ENCODE assay signal across 9 mouse cellular contexts in the genomic region with DNA sequence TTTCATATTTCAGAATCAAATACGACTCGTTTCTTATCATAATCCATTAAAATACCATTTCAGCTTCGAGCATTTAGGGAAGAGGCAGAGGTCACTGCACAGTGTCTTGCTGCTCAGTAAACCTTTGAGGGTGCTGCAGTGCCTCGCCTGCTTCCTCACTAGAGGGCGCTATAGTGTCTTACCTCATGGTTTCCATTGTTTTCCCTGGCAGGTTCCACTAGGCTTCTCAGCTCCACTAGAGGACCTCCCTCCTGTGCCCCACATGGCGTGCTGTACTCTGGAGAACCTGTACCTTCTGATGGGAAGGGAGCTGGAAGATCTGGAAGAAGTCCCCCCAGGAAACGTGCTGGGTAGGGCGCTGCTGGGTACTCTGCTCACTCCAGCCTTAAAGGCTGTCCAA. TPM values are rescaled to one million over a fixed set of nuclear protein-coding genes. Genes with fewer than 3 reads are reported as not detected.
DNase-seq lines count a peak whose midpoint lies in the region; ATAC-seq and TF ChIP-seq lines count a peak whose summit lies in the region.
"Had no signal": no experiment of that assay in that cellular context is flagged by ENCODE, and none has a peak within 500 bp of the region (broad histone marks: within the 10 kb centered on the region; RNA-seq: fewer than 3 reads in every experiment).

No protein-coding gene starts in this region.

- H3K4me1 ChIP-seq in lung, embryonic 14.5 days (ENCODE audit: insufficient read depth): no peaks in the 10 kb centered on the region
- no peaks in the 10 kb centered on the region for H3K4me1 ChIP-seq in G1E (ENCODE audit: insufficient read depth, low read depth, low read length)

- no peak overlapping the region for H3K4me2 ChIP-seq in lung, embryonic 14.5 days

- H3K27ac ChIP-seq in lung, embryonic 14.5 days (ENCODE audit: low read depth): no peak overlapping the region

- intact Hi-C loops in gastrocnemius, postnatal 36 days (cut with DNase I): no loop called here

- H3K36me3 ChIP-seq in lung, embryonic 14.5 days (ENCODE audit: insufficient read depth): peaks cover 52% of the 10 kb centered on the region
- H3K36me3 ChIP-seq in G1E (replicated peaks): peaks cover 76% of the 10 kb centered on the region

- no peaks in the 10 kb centered on the region for H3K9me3 ChIP-seq in lung, embryonic 14.5 days (ENCODE audit: low read depth, low read length)
- no peaks in the 10 kb centered on the region for H3K9me3 ChIP-seq in G1E (replicated peaks)

- TF ChIP-seq POLR2A in brain, embryonic 14.5 days (IDR thresholded peaks at IDR 0.05; ENCODE audit: borderline replicate concordance, extremely low read depth, insufficient read depth, insufficient read length, poor library complexity, severe bottlenecking): no peak

- no peak overlapping the region for H3K9ac ChIP-seq in lung, embryonic 14.5 days

- DNase-seq in lung, embryonic 14.5 days: no peak
- no peak for DNase-seq in lung, postnatal 25 days (ENCODE audit: low spot score)
- DNase-seq in G1E (ENCODE audit: low spot score): no peak
- DNase-seq in brain, embryonic 14.5 days (ENCODE audit: low read depth): no peak
- DNase-seq in layer of hippocampus, adult 11-12 months (ENCODE audit: low spot score): no peak
- DNase-seq in gastrocnemius, postnatal 36 days: no peak
- DNase-seq: layer of hippocampus, adult 9-11 months; lung, postnatal 14 days had no signal

- no peak for ATAC-seq in lung, embryonic 14.5 days (ENCODE audit: insufficient read depth)
- ATAC-seq in G1E (ENCODE audit: extremely low read depth, insufficient number of reproducible peaks, low FRiP score, poor library complexity, severe bottlenecking): no peak
- ATAC-seq in megakaryocyte-erythroid progenitor cell, adult 5-6 weeks (replicated peaks; ENCODE audit: low FRiP score, low TSS enrichment, poor library complexity, severe bottlenecking): peak; percentile 76; the same call in 1 of the 2 replicates

- 69% methylated on average over 8 of the region's 8 CpGs for WGBS in lung, embryonic 14.5 days

- H3K4me3 ChIP-seq in lung, embryonic 14.5 days (ENCODE audit: low read depth, low read length): no peak overlapping the region
- no peak overlapping the region for H3K4me3 ChIP-seq in G1E (ENCODE audit: low read depth, low read length)

- no peaks in the 10 kb centered on the region for H3K27me3 ChIP-seq in lung, embryonic 14.5 days (ENCODE audit: insufficient read depth, low read length)
- H3K27me3 ChIP-seq in G1E (ENCODE audit: insufficient read depth, low read length): no peaks in the 10 kb centered on the region

- peak; percentile 45 for TF ChIP-seq CTCF in lung, embryonic 14.5 days (IDR thresholded peaks at IDR 0.05; ENCODE audit: low read depth)
- peak; percentile 54 for TF ChIP-seq CTCF in G1E (IDR thresholded peaks at IDR 0.05; ENCODE audit: low read depth, low read length)
- peak; percentile 17; the same call in 1 of the 2 replicates for TF ChIP-seq CTCF in brain, embryonic 14.5 days (IDR thresholded peaks at IDR 0.05; ENCODE audit: borderline replicate concordance, extremely low read depth, insufficient read depth, insufficient read length)

RNA-seq across cellular contexts. Expression of gene Efl1, which starts 49.3 kb away (rescaled TPM):
- 24.4 and 30.1 TPM in 2 replicates for polyA plus RNA-seq in lung, embryonic 14.5 days (2014; fragmentation: Nextera tagmentation; extraction: Ambion mirVana)
- total RNA-seq in G1E (2014; fragmentation: Nextera tagmentation): 23.0 and 27.9 TPM in 2 replicates
- total RNA-seq in G1E (2017): 22.6 and 31.9 TPM in 2 replicates
- 3.3 and 3.7 TPM in 2 replicates for polyA plus RNA-seq in G1E (2012)
- polyA plus RNA-seq in brain, embryonic 14.5 days (2012; rRNA removed): 8.0 and 11.2 TPM in 2 replicates
- total RNA-seq in megakaryocyte-erythroid progenitor cell, adult 5-6 weeks (2014; fragmentation: Nextera tagmentation): 26.1 and 34.3 TPM in 2 replicates
- 31.0 and 34.6 TPM in 2 replicates for total RNA-seq in megakaryocyte-erythroid progenitor cell, adult 5-6 weeks (2017)
- 1 to 10 TPM; 7.5 to 8.8 TPM for total RNA-seq in gastrocnemius, postnatal 36 days (2021)

RNA-seq across cellular contexts. Expression of gene Saxo2, which starts 49.3 kb away (rescaled TPM):
- 3.9 and 4.7 TPM in 2 replicates for polyA plus RNA-seq in lung, embryonic 14.5 days (2014; fragmentation: Nextera tagmentation; extraction: Ambion mirVana)
- total RNA-seq in G1E (2014; fragmentation: Nextera tagmentation): 5.8 and 9.3 TPM in 2 replicates
- 0.66 and 3.4 TPM in 2 replicates for total RNA-seq in G1E (2017)
- polyA plus RNA-seq in G1E (2012): 0.42 and 2.4 TPM in 2 replicates
- 9.4 and 15.7 TPM in 2 replicates for polyA plus RNA-seq in brain, embryonic 14.5 days (2012; rRNA removed)
- 13.5 TPM in 1 of 2 replicates, not detected in the other for total RNA-seq in megakaryocyte-erythroid progenitor cell, adult 5-6 weeks (2014; fragmentation: Nextera tagmentation)
- 0.46 and 0.66 TPM in 2 replicates for total RNA-seq in megakaryocyte-erythroid progenitor cell, adult 5-6 weeks (2017)
- total RNA-seq in gastrocnemius, postnatal 36 days (2021): 1 to 10 TPM; 1.8 to 2.8 TPM
